Mouse (Mus musculus) adrenal gland, postnatal 25 days (tissue): ENCODE data around the gene Defb22. TPM values are rescaled to one million over a fixed set of nuclear protein-coding genes. Genes with fewer than 3 reads are reported as not detected.

Source experiments
- DNase-seq: peaks from one replicate; pipeline ENCODE4 v3.0.0; 2021; ENCODE audit warnings: mixed read lengths
- long read RNA-seq: library from polyadenylated mRNA; stranded (forward); transcript quantifications from one replicate; pipeline ENCODE4 v2.0.0, GENCODE M21; 2021
- total RNA-seq: library from RNA; stranded (reverse); gene quantifications from 2 replicates; pipeline ENCODE4 v1.2.3, GENCODE M21; 2021

Defb22 gene
- not detected in 2 replicates for total RNA-seq
- long read RNA-seq: 0 reads

DNA sequence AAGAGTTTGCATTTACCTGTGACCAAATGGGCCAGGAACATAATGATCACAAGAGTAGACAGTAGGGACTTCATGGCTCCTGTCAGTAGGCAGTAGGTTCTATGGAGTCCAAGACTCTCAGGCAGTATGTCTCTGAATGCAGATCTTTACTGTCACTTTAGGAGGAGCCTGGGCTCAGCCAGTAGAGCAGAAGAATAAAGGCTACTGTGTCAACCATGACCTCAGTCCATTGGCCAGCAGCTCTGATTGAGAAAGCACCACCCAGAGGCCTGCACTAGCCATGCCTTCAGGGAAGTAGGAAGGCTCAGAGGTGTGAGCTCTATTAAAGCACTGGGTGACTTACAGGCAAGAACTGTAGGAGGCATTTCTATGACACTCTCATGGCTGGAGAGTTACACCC lies at the start of gene Defb22:
Gene Defb22 (minus strand): TSS at position 101 of the 400 bp plus-strand sequence.
- DNase-seq: no peak

DNA sequence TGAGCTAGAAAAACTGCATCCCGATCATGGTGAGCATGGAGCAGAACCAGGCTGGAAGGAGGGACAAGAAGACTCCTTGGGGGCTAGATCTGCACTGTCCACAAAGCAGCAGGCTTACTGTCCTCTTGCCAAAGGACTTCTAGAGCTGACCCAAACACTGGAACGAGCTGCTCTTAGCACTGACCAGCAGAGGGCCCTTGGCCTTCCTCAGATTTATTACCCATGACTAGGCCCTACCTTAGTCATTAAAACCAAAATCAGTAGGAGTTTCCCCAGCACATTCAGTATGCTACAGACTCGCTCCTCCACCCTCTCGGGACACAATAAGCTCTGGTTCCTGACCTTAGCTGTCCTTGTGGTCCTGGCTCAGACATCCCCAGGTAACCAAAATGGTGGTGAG lies 28.0 kb upstream of the Defb22 start, which contains the start of gene Defb28:
Gene Defb28 (plus strand): TSS at position 275 of the 400 bp plus-strand sequence.
- peak; percentile 28 for DNase-seq

DNA sequence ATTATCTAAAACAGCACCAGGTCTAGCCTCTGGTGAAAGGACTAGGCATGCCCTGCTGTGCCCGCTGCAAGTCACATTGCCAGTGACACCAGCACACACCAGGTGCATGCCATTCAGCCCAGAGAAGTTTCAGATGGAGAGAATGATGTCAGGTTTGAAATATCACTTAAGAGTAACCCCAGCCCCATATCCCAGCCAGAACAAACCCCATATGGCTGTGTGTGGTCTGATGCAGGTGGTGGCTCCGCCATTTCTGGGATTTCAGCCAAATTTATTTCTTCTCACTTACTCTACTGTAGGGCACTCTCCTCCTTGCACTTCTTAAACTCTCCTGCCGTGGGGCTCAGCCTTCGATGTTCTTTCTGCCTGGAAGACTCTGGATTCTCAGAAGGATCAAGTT lies 26.1 kb upstream of the Defb22 start:
- DNase-seq: no peak

DNA sequence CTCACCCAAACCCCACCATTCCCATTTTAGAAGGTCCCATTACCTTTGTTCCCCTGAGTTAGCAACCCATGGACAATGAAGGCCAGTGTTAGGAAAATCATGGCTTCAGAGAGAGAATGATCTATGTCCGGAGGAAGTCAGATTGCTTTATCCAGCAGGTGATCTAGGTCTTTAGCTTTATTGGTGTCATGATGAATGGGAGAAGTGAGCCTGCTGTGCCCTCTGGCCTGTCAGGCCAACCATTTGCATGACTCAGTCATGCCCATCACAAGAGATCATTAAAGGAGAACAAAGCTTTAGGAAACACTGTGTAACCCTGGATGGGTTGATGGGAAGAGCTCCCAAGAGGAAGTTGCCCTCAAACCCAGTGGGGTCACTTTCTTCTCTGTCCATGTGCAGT lies 21.7 kb upstream of the Defb22 start, which contains the start of gene Defb26:
Gene Defb26 (minus strand): TSS at position 101 of the 400 bp plus-strand sequence.
- no peak for DNase-seq

DNA sequence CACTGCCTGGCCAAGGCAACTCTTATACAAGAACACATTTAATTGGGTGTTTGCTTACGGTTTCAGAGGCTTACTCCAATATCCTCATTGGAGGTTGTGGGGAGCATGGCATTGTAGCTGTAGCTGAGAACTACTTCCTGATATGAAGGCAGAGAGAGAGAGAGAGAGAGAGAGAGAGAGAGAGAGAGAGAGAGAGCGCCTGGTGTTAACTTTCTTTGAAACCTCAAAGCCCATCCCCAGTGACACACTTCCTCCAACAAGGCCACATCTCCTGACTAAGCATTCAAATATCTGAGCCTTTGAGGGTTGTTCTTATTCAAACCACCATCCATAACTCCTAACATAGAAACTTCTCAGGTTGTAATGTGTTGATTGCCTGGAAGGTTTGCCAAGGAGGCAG lies 14.0 kb upstream of the Defb22 start:
- DNase-seq: no peak

DNA sequence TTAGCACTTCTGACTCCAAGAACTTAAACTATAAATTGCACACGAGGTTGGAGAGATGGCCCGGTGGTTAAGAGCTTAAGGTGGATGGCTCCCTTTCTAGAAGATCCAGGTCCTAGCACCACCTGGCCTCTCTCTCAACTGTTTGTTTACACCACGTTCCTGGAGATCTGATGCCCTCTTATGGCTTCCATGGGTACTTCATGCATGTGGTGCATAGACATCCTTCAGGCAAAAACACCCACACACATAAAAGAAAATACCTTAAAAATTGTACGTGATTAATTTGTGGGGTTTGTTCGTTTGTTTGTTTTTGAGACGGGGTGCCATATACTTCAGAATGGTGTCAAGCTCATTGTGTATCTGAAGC lies 10.9 kb upstream of the Defb22 start:
- no peak for DNase-seq

DNA sequence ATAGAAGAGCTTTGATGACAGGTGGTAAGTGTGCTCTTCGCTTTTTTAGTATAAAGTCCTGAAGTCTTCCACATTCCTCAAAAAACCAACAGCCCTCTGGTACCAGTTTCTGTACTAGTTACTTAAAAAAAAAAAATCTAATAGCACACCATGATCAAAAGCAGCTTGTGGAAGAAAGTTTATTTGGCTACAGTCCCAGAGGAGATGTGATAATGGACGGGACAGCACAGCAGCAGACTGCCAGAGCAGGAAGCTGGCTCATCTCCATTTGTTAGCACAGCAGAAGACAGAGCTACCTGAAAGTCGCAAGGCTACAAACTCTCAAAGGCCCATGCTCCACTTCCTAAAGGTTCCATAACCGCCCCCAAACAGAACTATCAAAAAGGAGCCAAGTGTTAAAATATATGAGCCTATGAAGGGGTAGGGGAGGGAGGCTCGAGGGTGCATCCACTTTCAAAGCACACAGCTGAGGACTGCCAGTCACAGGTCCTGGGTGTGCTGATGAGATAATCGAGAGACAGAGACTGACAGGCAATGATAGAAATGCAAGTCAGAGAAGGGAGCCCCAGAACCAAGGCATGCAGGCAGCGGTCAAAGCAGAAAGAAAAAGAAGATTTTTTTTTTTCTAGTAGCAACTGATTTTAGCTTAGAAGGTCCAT lies 10.4 kb upstream of the Defb22 start:
- DNase-seq: no peak

DNA sequence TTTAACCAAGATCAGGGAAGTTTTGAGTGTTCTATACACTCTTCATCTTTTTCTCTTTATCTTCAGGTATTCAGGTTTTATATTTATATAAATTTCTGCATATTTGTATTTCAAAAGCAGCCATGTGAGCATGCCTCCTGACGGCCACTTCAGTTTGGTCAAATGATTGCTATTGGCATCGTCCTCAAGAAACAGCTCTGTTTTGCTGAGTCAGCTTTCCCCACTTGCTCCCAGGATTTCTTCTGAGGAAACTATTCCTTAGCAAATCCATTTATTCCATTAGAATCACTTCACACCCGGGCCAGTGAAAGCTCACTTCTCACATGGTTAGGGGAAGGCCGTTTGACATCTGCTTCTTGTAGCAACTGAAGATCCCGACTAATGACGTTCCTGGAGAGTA lies 8.1 kb upstream of the Defb22 start:
- no peak for DNase-seq

DNA sequence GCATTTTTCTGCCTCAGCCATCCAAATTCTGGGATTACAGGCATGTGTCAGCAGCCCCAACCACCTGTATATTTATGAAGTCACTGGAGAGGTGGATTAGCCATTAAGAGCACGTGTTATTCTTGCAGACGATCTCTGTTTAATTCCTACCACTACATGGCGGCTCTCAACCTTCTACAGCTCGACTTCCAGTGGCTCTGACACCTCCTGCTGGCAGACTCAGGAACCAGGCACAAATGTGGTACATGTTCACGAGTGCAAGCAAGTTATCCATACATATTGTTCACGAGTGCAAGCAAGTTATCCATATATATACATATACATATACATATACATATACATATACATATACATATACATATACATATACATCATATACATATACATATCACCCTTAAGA lies 3.2 kb upstream of the Defb22 start:
- no peak for DNase-seq

DNA sequence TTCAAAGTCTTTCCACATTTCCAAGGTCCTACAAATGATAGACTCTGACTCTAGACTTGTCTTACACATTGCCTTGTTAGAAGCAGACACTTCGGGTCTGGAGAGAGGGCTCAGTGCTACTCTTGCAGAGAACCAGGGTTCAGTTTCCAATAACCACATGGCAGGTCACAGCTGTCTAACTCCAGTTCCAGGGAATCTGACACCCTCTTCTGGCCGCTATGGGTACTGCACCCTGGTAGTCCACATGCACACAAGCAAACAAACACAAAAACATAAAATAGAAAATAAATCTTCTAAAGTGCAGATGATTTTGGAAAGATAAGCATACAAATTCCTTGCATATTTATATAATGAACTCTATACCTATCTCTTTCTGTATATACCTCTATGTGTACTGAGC lies 2.9 kb downstream of the Defb22 start:
- DNase-seq: no peak

DNA sequence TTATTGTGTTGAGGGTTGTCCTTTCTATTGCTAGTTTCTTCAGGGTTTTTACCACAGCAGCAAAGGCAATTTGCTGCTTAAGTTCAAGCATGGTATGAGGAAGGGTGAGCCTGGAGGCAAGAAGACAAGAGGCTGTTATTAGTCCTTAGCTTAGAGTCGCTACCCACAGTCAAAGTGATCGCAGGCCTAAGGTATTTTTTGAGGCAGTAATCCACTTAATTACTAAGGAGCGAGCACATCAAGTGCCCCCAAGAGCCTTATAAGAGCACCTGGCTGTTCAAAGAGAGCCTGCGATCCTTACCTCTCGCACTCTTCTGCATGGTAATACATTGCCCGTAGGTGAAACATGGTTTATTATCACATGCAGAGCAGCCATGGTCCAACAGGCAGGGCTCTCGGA lies 8.2 kb downstream of the Defb22 start:
- no peak for DNase-seq

DNA sequence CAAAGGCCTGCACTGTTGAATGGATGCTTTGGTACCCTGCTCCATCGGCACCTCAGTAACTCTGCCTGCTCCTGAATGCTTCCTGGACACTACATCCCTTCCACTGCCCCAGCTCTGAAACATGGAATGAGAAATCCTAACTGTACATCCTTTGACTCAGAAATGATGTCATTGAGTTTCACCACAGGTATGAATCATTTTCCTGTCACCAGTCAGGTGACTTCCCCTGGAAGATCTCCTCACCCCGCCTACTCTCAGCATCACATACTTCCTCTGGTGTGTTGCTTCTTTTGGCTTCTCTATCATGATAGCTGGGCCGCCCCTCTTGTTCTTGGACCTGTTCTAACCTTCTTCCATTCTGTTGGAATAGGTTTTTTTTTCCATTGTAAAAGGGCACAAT lies 9.1 kb downstream of the Defb22 start:
- DNase-seq: no peak

DNA sequence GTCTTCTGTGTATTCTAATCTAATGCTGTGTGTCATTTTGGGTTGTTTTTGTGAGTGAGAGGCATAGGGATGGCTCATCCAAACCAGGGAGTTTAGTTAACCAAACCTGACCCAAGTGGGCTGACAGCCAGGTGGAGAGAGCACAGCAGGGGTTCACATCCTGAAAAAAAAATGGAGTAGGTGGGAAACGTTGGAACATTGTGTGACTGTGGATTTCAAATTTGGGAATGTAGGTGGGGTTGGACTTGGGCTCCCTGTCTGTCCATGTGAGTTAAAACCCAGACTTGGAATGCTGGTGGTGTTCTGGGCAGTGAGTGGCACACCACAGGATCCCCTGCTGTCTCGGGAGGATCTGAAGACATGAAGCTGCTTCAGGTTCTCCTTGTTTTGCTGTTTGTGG lies 13.2 kb downstream of the Defb22 start, which contains the start of gene Defb20:
Gene Defb20 (plus strand): TSS at position 301 of the 400 bp plus-strand sequence.
- DNase-seq: no peak

DNA sequence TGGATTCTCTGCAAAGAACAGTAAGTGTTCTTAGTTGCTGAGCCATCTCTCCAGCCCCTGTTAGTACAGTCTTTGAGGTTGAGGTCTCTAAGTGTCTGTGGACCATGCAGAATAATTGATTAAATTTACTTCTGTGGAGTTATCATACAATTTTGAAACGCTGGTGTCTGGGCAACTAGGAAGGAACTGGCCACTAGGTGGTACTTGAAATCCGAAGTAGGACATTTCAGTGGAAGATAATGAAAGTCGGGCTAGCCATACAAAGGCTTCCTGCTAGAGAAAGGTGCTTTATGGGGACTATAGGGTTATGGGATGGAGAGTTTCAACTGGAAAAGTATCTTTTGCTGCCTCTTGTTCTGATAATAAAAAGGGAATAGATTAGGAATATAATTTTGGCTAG lies 17.5 kb downstream of the Defb22 start:
- DNase-seq: no peak

DNA sequence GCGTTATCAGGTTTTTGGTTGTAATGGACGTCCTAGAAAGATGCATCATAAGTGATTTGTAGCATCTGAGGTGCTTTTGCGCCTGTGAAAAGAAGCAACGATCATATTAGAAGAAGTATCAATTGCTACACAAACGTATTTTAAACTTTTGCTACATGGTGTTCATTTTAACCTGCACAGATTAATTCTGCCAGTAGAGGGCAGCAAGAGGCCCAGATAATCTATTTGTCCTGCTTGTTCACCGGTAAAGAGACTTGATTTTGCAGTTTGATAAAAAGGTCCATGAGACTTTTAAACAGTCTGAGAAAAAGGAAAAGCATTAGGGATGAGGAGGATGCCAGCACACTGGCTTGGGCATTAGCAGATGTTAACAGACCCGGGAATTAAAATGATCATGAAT lies 19.0 kb downstream of the Defb22 start:
- peak; percentile 14 for DNase-seq

DNA sequence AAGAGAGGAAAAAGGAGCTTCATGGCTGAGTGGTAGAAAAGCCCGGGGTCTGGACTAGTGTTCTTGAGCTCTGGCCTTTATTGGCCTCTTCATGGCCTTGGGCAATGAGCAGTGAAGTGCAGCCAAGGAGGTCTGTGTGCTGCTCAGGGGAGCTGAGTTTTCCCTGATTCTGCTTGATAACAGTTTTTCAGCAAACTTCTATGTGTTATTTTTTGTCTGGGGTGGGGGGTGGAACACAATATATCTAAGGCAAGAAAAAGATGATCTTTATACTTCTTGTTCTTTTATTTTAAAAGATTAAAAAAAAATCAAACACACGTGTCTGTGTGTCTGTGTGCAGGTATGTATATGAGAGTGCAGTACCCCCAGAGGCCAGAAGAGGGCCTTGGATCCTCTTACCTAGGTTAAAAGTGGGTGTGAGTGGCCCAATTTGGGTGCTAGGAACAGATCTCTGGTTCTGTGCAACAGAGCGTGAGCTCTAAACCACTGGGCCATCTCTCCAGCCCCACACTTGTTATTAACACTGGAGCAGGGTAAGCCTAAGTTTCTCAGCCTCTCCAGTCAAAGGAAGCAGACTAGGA lies 25.3 kb downstream of the Defb22 start, which contains the start of gene Defb23:
Gene Defb23 (minus strand): TSS at position 51 of the 581 bp plus-strand sequence.
- no peak for DNase-seq

DNA sequence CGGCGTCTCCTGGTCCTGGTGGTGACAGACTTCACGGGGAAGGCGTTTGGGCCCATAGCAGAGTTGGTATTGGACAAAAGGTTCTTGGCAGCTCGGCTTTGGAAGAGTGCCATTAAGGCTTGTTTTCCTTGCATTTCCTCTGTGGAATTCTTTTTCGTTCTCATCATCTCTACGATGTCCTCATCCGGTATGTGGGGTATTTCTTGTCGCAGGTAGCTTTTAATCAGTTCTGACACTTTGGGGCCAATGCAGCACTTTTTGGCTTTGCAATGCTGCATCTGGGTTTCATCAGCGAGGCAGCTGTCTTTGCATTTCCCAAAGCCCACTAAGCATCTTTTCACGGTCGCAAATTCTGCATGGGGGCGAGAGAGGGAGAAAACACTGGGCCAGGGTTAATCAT lies 30.7 kb downstream of the Defb22 start:
- no peak for DNase-seq

DNA sequence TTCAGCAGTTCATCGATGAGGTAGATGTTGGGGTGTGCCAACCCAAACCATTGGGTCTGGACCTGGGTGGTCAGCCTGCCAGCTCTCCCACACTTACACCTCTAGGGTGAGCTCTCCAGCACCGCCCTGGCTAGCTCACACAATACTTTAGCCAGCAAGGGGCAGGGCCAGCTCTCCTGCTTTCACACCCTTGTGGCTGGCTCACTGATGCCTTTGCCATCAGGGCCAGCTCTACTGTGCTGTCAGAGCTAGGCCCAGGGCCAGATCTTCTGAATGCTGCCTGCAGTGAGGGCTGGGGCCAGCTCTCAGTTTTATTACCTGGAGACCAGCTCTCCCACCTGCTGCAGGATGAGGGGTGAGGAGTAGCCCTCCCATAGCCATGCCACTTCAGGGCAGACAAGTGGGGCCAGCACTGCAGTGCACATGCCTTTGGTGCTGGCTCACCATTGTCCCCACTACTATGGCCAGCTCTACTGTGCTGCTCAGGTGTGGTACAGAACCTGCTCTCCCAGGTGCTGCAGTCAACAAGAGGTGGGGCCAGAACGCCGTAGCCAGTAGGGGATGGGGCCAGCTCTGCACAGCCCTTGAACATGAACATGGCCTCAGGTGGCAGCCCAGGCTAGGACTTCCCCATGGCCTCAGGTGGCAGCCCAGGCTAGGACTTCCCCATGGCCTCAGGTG lies 37.7 kb downstream of the Defb22 start:
- no peak for DNase-seq

DNA sequence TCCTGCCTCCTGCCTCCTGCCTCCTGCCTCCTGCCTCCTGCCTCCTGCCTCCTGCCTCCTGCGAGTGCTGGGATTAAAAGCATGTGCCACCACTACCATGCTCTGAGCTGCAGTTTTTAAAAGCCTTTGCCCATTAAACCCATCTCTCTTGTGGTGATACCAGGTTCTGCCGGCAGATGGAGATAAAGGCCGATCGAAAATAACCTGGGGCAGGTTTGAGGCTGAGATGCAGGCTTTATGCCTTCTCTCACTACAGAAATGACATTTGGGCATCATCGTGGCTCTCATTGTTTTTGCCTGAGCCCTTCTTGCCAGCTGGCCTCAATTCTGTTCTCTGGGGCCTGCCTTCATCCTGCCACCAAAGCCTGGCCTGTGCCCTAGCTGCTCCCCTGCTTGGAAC lies 39.7 kb downstream of the Defb22 start:
- peak; percentile 60 for DNase-seq

DNA sequence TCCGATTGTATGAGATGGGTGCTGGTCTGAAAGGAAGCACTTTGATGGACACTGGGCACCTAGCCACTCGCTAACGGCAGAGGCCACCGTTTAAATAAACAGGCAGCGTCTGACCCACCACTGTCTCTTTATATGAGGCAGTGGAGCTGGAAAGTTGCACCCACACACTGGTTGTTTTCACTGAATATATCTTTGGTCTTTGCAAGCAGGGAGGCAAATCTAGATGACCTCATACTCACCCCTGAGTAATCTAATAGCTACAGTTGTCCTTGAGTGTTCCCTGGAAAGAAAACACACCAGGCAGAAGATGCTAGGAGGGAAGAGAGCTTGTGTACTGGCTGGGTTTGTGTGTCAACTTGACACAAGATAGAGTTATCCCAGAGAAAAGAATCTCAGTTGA lies 42.5 kb downstream of the Defb22 start:
- no peak for DNase-seq

DNA sequence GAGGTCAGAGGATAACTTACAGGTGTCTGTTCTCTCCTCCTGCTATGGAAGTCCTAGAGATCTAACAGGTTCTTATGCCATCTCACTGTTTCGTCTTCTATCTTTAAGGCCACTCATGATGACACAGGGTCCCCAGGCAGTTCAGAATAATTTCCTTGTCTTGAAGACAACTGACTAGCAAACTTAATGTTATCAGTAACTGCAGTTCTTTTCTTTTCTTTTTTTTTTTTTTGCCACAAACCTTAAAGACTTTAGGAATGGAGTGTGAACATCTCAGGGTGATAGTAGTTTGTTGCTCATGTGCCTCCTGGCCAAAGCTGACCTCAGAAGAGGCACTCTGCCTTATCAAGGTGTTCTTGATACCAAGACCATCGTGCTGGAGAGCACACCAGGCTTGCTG lies 43.3 kb downstream of the Defb22 start:
- no peak for DNase-seq

DNA sequence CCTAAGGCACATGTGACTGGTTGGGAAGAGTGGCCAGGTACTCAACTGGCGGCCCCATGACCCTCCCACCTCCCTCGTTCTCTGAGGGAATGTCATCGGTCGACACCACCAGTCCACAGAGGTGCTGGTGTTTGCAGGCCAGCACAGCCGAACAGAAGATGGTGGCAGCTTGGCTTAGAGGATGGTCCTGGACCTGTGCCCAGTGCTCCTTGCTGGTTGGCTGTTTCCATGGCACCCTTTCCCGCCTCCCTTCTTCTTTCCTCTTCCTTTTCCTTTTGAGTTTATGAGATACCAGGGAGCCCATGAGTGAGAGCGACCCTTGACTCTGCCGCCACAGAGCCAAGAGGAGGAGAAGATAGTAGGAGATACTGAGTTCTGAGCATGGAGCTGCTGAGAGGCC lies 46.7 kb downstream of the Defb22 start:
- DNase-seq: peak; percentile 5

DNA sequence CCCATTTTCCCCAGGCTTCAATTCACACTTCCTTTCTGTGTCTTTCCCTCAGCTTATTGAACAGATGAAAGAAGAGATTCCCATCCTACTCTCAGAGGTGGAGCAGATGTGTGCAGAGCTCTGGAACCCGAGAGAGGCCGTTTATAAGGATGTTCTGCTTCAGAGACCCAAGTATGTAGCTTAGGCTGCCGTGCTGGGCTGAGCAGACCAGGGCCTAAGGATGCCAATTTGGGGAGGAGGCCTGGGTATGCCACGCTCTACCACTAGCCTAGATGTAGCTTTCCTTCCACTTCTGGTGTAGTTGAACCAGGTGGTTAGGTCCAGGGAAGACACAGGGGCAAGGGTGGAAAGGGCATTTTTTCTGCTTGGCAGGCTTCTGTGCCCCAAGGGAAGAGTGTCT lies 47.6 kb downstream of the Defb22 start:
- DNase-seq: no peak

DNA sequence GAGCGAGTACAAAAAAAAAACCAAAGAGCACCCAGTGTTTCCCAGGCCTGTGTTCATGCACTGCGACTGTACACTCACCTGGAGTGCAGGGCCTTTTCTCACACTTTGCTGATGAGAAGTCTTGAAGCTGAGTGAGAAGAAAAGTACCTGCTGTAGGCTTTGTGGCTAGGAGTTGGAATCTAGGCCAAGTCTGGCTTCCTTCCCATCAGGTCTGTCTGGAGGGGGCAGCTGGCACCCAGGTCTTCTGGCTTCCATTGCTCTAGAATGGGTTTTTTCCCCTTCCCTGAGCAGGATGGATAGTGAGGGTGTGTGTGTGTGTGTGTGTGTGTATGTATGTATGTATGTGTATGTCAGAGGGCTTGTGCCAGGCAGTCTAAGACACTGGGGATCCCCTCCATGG lies 50.1 kb downstream of the Defb22 start:
- no peak for DNase-seq
